Mouse (Mus musculus) cerebellum, adult 11-12 months (tissue): ENCODE measurements at regions not wholly inside any gene's neighbourhood (a gene's known extent, or its start where the extent isn't known, plus 50 kb on each side); places are given as distances from the start of the nearest gene placed in this dataset.
"Not testable (repeated sequence)": the region's sequence is repeated elsewhere in the genome, so short reads cannot be mapped to it uniquely, and the experiment has no call there.

Experiments
- DNase-seq: peaks from one replicate; pipeline ENCODE4 v3.0.0; 2022

- DNase-seq, result no peak
Measured at GRCm38 (mm10) chr4:35331161-35331560, 105.2 kb upstream of the C9orf72 start.

GRCm38 (mm10) chr4:35325300-35325699 lies 99.3 kb upstream of the C9orf72 start:
- DNase-seq, result no peak

DNA sequence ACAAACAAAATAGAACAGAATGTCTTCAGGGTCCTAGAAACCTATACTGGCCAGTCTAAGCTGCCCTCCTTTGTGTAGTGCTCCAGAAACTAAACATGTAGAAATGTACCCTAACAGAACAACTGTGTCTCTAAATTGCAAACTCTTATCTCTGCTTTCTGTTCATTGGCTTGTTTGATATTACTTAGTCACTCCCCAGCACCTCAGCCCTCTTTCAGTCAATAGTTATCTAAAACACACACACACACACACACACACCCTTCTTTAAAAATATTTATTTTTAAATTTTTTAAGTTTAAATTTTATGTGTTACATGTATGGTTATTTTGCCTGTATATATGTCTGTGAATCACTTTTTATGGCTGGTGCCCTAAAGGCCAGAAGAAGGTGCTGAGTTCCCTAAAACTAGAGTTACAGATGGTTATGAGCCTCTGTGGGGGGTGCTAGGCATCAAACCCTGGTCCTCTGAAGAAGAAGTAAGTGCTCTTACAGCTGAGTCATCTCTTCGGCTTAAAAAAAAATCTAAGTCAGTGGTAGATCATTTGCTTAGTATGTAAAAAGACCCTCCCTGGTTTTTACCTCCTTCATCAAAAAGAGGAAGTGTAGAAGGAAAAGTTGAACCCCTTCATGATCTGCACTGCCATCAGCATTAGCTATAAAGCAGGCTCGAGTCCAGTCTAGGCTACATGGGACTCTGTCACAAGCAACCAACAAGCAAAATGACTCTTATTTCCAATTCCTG lies 96.6 kb upstream of the C9orf72 start:
- no peak for DNase-seq

GRCm38 (mm10) chr4:35310396-35310977 lies 84.5 kb upstream of the C9orf72 start:
- no peak for DNase-seq

- no peak for DNase-seq
Measured at GRCm38 (mm10) chr4:35308221-35308620, 82.2 kb upstream of the C9orf72 start.

- no peak for DNase-seq
Measured at GRCm38 (mm10) chr4:35305210-35305609, 79.2 kb upstream of the C9orf72 start.

GRCm38 (mm10) chr4:35300848-35301247 lies 74.9 kb upstream of the C9orf72 start:
- no peak for DNase-seq

GRCm38 (mm10) chr4:35300374-35300773 lies 74.4 kb upstream of the C9orf72 start:
- not testable (repeated sequence) for DNase-seq

GRCm38 (mm10) chr4:35284611-35285010 lies 58.6 kb upstream of the C9orf72 start:
- no peak for DNase-seq
